Mouse (Mus musculus): Measurements from ENCODE around the gene Smndc1. TPM values are rescaled to one million over a fixed set of nuclear protein-coding genes. Genes with fewer than 3 reads are reported as not detected.

Smndc1 gene
- polyA plus RNA-seq, 1 experiment from 2014 or later = 41.2 TPM

DNA sequence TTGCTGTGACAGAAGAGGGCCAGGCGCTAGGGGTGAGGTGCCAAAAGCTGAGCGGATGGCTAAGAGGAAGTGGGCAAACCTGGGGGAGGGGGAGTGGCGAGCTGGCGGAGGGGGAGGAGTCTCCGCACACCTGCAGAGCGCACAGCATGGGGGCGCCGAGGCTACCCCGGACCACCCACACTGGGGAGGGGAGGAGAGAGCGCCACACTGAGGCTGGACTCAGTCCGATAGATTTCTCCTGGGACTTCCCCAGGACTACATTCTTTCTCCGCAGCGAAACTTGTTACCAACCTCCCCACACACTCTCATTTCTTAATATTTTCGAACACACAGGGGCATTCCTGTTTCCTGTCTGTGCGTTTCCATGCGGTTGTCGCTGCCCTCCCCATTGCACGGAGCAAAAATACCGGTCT, 33.0 kb upstream of the Smndc1 start:
- Histone ChIP-seq H3K4me1 (peaks cover 60% of the 10 kb centered on the region), H3K36me3 (no peaks in the 10 kb centered on the region), H3K27ac (peak overlapping the region; percentile 77), H3K27me3 (ENCODE audit: low read depth, poor library complexity, severe bottlenecking) (no peaks in the 10 kb centered on the region), H3K4me3 (peak overlapping the region; percentile 16; the same call in 1 of the 2 replicates), H3K9me3 (replicated peaks) (no peaks in the 10 kb centered on the region)
- no peak for DNase-seq (ENCODE audit: low spot score)
- WGBS = 20% methylated on average over 19 of the region's 19 CpGs

GRCm38 (mm10) chr19:53422358-53423308, 32.3 kb upstream of the Smndc1 start:
- DNase-seq (ENCODE audit: low spot score) = no peak

DNA sequence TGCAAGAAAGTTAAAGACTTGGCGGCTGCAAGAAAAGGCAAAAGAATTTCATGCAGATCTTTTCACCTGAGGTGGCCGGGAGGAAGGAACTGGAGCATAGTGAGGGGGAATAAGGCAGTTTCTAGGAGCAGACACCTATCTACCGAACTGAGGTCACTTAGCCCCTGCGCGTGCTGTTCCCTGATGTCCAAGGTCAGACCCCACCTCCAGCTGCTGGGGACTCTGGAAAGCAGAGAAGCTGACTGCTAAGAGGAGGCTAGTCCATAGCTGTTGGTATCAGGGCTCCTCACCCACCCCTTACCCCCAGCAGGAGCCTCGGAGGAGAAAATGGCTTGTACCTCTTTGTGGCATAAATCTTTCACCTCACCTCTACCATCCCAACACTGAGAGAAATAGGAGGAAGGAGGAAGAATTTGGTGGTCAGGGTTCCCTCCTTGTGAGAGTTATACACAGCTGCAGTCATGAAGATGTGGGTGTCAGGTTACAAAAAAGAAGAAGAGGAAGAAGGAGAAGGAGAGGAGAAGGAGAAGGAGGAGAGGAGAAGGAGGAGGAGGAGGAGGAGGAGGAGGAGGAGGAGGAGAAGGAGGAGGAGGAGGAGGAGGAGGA, 31.3 kb upstream of the Smndc1 start:
- Histone ChIP-seq H3K4me3 (peak overlapping the region; percentile 57), H3K27ac (peak overlapping the region; percentile 91), H3K27me3 (ENCODE audit: low read depth, poor library complexity, severe bottlenecking) (no peaks in the 10 kb centered on the region), H3K4me1 (peaks cover 47% of the 10 kb centered on the region), H3K36me3 (no peaks in the 10 kb centered on the region), H3K9me3 (replicated peaks) (no peaks in the 10 kb centered on the region)
- WGBS = 1% methylated on average over 6 of the region's 6 CpGs
- no peak for DNase-seq (ENCODE audit: low spot score)

More at GRCm38 (mm10) chr19:53422358-53423308, 32.3 kb upstream of the Smndc1 start:
- H3K36me3 ChIP-seq = no peaks in the 10 kb centered on the region
- H3K4me3 ChIP-seq = no peak overlapping the region
- no peaks in the 10 kb centered on the region for H3K9me3 ChIP-seq (replicated peaks)
- peak overlapping the region; percentile 77; the same call in 1 of the 2 replicates for H3K27ac ChIP-seq
- H3K27me3 ChIP-seq (ENCODE audit: low read depth, poor library complexity, severe bottlenecking) = no peaks in the 10 kb centered on the region
- peaks cover 55% of the 10 kb centered on the region for H3K4me1 ChIP-seq
- 72% methylated on average over 18 of the region's 18 CpGs for WGBS

DNA sequence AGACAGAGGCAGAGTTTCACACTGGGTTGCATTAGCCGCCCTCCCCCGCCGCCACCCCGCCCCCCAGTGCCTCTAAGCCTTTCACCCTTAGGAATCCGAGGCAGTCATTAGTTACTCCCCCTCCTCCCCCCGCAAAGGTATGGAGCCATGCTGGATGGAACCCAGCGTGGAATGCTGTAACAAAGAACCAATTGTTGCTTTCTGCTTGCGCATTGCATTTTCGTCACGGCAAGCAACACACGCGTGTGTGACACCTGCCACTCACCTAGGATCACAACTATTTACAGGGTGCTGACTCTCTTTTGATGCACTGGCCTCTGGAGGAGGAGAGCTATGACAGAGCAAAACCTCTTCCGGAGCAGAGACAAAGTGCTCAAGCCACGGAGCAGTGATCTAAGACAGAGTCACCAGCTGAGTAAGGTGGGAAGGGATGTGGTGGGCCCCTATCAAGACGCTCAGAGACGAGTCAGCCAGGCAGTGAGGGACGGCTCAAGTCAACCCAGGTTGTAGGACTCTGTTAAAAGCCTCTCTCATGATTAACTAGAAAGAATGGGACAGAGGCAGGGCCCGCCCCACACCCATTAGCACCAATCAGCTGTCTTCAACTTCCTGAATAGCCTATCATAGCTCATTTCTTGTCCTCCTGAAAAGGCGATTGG, 30.7 kb upstream of the Smndc1 start:
- no peaks in the 10 kb centered on the region for H3K36me3 ChIP-seq
- H3K4me3 ChIP-seq = peak overlapping the region; percentile 57
- peak overlapping the region; percentile 91 for H3K27ac ChIP-seq
- peaks cover 47% of the 10 kb centered on the region for H3K4me1 ChIP-seq
- H3K27me3 ChIP-seq (ENCODE audit: low read depth, poor library complexity, severe bottlenecking) = no peaks in the 10 kb centered on the region
- H3K9me3 ChIP-seq (replicated peaks) = no peaks in the 10 kb centered on the region
- peak; percentile 76 for DNase-seq (ENCODE audit: low spot score)
- 4% methylated on average over 19 of the region's 19 CpGs for WGBS

GRCm38 (mm10) chr19:53419834-53420233, 29.5 kb upstream of the Smndc1 start:
- H3K9me3 ChIP-seq (replicated peaks) = no peaks in the 10 kb centered on the region
- H3K36me3 ChIP-seq = no peaks in the 10 kb centered on the region
- 49% methylated on average over 5 of the region's 5 CpGs for WGBS
- peak; percentile 76 for DNase-seq (ENCODE audit: low spot score)
- no peaks in the 10 kb centered on the region for H3K27me3 ChIP-seq (ENCODE audit: low read depth, poor library complexity, severe bottlenecking)
- peaks cover 44% of the 10 kb centered on the region for H3K4me1 ChIP-seq
- H3K4me3 ChIP-seq = no peak overlapping the region
- no peak overlapping the region for H3K27ac ChIP-seq

DNA sequence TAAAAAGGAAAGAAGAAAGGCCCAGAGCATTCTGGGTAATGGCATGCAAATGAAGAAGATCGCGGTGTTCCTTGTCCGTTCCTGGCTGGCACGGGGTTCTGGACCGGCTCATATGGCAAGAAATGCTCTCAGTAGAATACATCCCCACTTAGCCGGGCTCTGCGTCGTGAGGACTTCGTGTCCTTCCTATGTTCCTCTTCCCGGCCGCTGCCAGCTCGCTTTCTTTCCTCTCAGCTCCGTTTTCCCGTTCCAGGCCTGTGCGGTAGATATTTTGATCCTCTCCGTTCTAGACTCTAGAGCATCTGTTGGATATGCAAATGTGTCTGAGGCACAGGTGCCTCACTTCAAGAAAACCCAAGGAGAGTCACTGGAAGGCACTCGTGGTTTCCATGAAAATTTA, 24.8 kb upstream of the Smndc1 start:
- Histone ChIP-seq H3K9me3 (replicated peaks) (no peaks in the 10 kb centered on the region), H3K4me3 (no peak overlapping the region), H3K27me3 (ENCODE audit: low read depth, poor library complexity, severe bottlenecking) (no peaks in the 10 kb centered on the region), H3K27ac (no peak overlapping the region), H3K4me1 (peaks cover 30% of the 10 kb centered on the region), H3K36me3 (no peaks in the 10 kb centered on the region)
- 86% methylated on average over 17 of the region's 17 CpGs for WGBS
- no peak for DNase-seq (ENCODE audit: low spot score)

- H3K27ac ChIP-seq = no peak overlapping the region
- H3K36me3 ChIP-seq = no peaks in the 10 kb centered on the region
- H3K4me3 ChIP-seq = no peak overlapping the region
- H3K4me1 ChIP-seq = peaks cover 35% of the 10 kb centered on the region
- H3K27me3 ChIP-seq (ENCODE audit: low read depth, poor library complexity, severe bottlenecking) = no peaks in the 10 kb centered on the region
- 86% methylated on average over 11 of the region's 11 CpGs for WGBS
- no peak for DNase-seq (ENCODE audit: low spot score)
- no peaks in the 10 kb centered on the region for H3K9me3 ChIP-seq (replicated peaks)
These were observed 24.3 kb upstream of the Smndc1 start for GRCm38 (mm10) chr19:53414650-53415049.

GRCm38 (mm10) chr19:53413617-53414380, 23.4 kb upstream of the Smndc1 start:
- WGBS = 73% methylated on average over 15 of the region's 15 CpGs
- peaks cover 35% of the 10 kb centered on the region for H3K4me1 ChIP-seq
- no peaks in the 10 kb centered on the region for H3K27me3 ChIP-seq (ENCODE audit: low read depth, poor library complexity, severe bottlenecking)
- H3K4me3 ChIP-seq = no peak overlapping the region
- no peak for DNase-seq (ENCODE audit: low spot score)
- no peaks in the 10 kb centered on the region for H3K9me3 ChIP-seq (replicated peaks)
- H3K27ac ChIP-seq = 0 out of 2 replicates have a peak overlapping the region, but pooled peaks have one; percentile 34
- no peaks in the 10 kb centered on the region for H3K36me3 ChIP-seq

DNA sequence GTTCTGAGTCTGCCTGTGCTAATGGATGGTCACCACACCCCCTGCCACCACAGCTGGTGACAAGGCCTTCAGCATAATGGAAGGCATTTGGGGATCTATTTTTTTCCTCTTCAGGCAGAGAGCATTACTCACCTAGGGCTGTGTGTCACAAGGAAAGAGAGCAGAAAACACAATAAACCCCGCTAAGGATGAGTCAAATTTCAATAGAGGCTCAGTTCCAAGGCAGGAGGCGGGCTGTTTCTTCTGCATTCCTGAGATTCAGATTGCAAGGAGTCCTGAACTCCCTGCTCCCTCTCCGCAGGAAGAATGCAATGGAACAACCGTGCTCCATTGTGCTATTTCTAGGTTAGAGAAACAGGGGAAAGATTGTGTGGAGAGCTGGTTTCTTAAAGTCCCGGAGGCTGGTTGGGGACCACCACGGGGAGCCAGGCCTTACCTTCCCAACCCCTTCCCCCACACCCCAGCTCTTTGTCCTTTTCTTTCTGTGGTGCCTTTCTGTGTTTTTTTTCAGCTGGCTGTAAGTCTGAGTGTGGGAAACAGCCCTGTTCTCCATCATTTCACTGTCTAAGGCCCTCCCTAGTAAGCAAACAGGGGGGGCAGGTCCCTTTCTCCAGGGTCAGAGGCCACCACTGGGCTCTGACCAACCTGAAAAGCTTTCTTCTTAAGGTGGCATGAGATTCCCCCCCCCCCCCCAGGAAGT, 21.9 kb upstream of the Smndc1 start:
- Histone ChIP-seq H3K27me3 (ENCODE audit: low read depth, poor library complexity, severe bottlenecking) (no peaks in the 10 kb centered on the region), H3K4me1 (peaks cover 35% of the 10 kb centered on the region), H3K36me3 (no peaks in the 10 kb centered on the region), H3K9me3 (replicated peaks) (no peaks in the 10 kb centered on the region), H3K4me3 (no peak overlapping the region), H3K27ac (peak overlapping the region; percentile 84)
- 15% methylated on average over 6 of the region's 6 CpGs for WGBS
- DNase-seq (ENCODE audit: low spot score) = no peak

DNA sequence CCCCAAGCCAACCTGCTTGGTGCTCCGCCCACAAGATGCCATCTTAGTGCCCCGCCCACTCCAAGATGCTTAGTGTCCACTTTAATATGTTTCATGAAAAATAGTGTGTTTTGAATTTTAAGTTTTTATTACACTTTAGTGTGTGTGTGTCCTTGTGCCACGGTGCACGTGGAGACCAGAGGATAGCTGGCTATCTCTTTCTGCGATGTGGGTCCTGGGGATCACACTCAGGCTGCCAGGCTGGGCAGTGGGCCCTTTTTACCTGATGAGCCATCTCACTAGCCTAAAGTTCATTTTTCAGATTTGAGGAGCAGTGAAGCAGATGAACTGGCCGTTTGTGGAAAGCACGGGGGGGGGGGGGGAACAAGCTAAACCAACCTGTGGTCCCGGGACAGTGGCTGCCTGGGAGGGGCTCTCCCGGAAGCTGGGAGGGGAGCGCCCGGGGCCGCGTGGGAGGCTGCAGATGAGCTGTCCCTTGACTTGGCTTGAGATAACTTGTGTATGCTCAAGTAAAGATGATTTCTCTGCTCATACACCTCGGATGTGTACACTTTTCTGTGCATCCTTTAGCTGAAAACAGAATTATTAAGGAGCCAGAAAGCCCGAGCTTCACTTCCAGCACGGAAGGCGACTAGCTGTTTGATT, 19.4 kb upstream of the Smndc1 start:
- WGBS = 63% methylated on average over 17 of the region's 17 CpGs
- no peaks in the 10 kb centered on the region for H3K27me3 ChIP-seq (ENCODE audit: low read depth, poor library complexity, severe bottlenecking)
- no peak overlapping the region for H3K27ac ChIP-seq
- H3K9me3 ChIP-seq (replicated peaks) = no peaks in the 10 kb centered on the region
- H3K4me1 ChIP-seq = peaks cover 35% of the 10 kb centered on the region
- no peaks in the 10 kb centered on the region for H3K36me3 ChIP-seq
- H3K4me3 ChIP-seq = no peak overlapping the region
- no peak for DNase-seq (ENCODE audit: low spot score)

- Histone ChIP-seq H3K4me3 (no peak overlapping the region), H3K27me3 (ENCODE audit: low read depth, poor library complexity, severe bottlenecking) (no peaks in the 10 kb centered on the region), H3K9me3 (replicated peaks) (no peaks in the 10 kb centered on the region), H3K36me3 (no peaks in the 10 kb centered on the region), H3K4me1 (peaks cover 35% of the 10 kb centered on the region), H3K27ac (no peak overlapping the region)
- no peak for DNase-seq (ENCODE audit: low spot score)
- 91% methylated on average over 8 of the region's 8 CpGs for WGBS
These were observed 18.0 kb upstream of the Smndc1 start for GRCm38 (mm10) chr19:53408398-53408797.

Data from limb, embryonic 10.5 days (tissue).